Mouse (Mus musculus) induced T-regulatory cell, adult 2 months (primary cell): Measurements from ENCODE around the gene Sncg.
"Not testable (repeated sequence)": the region's sequence is repeated elsewhere in the genome, so short reads cannot be mapped to it uniquely, and the experiment has no call there.

Experiments
- DNase-seq: peaks from one replicate; pipeline ENCODE4 v3.0.0-alpha.2; 2012; ENCODE audit warnings: low read depth

Sncg gene

GRCm38 (mm10) chr14:34374577-34374976, at the start of gene Sncg:
Gene Sncg, minus strand, starts transcription at chr14:34374789.
- DNase-seq: no peak

GRCm38 (mm10) chr14:34421078-34421477, 46.5 kb upstream of the Sncg start:
- DNase-seq: no peak

- DNase-seq: no peak
These were observed 42.9 kb upstream of the Sncg start for GRCm38 (mm10) chr14:34417501-34417900.

DNA sequence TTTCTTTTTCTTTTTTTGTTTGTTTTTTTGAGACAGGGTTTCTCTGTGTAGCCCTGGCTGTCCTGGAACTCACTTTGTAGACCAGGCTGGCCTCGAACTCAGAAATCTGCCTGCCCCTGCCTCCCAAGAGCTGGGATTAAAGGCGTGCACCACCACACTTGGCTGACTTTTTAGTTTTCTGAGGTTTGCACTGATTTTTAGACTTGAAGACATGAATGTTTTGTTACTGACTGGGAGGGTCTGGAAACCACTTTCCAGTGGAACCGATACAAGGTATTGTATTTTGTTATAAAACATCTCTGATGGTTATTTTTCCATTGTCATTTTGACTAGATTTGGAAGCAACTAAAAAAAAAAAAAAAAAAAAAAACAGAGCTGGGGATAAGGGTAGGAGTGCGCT, 42.4 kb upstream of the Sncg start:
- not testable (repeated sequence) for DNase-seq

DNA sequence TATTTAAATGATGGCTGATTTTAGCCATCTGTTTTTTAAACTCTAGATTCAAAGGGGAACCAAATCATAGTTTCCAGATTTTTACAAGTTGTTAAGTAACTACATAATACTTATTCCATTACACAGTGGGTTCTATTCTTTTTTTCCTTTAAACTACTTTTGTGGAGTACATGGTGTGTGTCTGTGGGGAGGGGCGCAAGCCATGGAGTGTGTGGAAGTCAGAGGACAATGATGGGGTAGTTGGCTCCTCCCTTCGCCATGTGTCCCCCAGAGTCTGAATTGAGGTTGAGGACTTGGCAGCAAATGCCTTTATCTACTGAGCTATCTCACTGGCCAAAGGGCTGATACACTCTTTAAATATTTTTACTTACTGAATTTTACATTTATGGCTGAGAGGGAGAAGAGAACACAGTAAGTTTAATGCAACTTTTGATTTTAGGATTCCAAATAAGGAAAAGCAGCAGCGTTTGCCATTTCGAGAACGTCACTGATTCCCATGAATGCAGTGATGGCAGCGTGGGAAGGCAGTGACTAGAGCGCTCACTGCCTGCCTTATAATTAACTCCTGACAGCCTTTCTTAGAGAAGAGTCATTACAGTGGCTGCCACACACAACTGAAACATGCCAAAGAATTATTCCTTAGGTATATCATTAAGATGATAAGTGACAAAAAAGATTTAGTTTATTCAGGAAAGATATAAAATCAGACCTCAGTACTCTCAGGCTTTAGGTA, 37.7 kb upstream of the Sncg start:
- DNase-seq: no peak

GRCm38 (mm10) chr14:34410716-34411115, 36.1 kb upstream of the Sncg start:
- DNase-seq: no peak

- DNase-seq: no peak
These were observed 28.8 kb upstream of the Sncg start for GRCm38 (mm10) chr14:34403424-34403823.

GRCm38 (mm10) chr14:34402871-34403270, 28.3 kb upstream of the Sncg start:
- no peak for DNase-seq

- DNase-seq: peak; percentile 89
These were observed 26.5 kb upstream of the Sncg start for GRCm38 (mm10) chr14:34401135-34401534.

- DNase-seq: no peak
These were observed 25.4 kb upstream of the Sncg start for GRCm38 (mm10) chr14:34400021-34400420.

- DNase-seq: no peak
These were observed 24.7 kb upstream of the Sncg start for GRCm38 (mm10) chr14:34399301-34399700.

GRCm38 (mm10) chr14:34398901-34399300, 24.3 kb upstream of the Sncg start:
- DNase-seq: no peak

DNA sequence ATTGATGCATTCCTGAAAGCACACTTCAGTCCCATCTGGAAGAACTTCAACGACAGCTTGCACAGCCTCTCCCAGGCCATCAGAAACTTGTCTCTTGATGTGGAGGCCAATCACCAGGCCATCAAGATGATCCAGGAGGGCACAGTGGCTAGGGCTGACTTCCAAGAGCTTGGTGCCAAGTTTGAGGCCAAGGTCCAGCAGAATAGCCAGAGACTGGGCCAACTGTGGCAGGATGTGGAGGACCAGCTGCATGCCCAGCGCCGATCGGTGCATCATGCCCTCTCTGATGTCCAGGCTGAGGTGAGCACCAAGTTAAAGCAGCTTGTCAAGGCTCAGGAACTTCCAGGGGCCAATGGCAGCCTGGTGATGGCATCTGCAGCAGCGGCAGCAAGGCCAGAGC, 23.3 kb upstream of the Sncg start:
- DNase-seq: no peak

DNA sequence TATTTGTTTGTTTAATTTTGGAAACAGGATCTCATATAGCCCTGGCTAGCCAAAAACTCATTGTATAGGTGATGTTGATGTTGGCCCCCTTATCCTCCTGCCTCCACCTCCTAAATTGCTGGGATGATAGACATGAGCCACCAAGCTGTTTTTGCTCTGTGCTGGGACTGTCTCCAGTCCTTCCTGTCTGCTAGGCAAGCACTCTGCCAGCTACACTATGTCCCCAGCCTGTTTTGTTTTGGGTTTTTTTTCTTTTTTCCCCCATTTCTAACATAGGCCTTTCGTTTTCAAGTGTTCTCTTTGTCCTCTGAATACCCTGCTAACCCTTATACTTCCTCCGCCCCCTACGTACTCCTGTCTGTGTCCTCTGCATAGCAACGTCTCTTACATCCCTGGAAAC, 18.7 kb upstream of the Sncg start:
- no peak for DNase-seq

GRCm38 (mm10) chr14:34382921-34383704, 8.5 kb upstream of the Sncg start:
- no peak for DNase-seq

GRCm38 (mm10) chr14:34378560-34379331, 4.2 kb upstream of the Sncg start:
- no peak for DNase-seq

GRCm38 (mm10) chr14:34377121-34377520, 2.5 kb upstream of the Sncg start:
- no peak for DNase-seq

DNA sequence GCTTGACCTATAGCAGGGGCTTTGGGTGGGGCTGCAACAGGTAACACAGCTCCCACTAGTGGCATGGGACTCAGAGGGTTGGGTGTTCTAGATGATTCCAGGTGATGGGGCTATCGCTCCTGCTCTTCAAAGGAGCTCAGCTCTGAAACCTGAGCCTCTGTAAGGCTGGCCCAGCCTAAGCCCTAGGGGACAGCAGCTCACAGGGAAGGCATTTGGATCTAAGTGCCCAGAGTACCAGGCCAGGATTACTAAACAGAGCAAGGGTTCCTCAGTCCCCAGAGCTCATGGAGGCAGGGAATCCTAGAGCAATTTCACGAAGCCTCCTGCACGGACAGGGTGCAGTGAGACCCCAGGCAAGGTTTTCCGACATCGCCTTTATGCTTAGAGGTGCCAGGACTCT, 1.4 kb upstream of the Sncg start:
- no peak for DNase-seq

- no peak for DNase-seq
These were observed 871 bp upstream of the Sncg start, which contains the start of gene Mmrn2 for GRCm38 (mm10) chr14:34375415-34375904. Gene Mmrn2, plus strand, starts transcription at chr14:34375465.

DNA sequence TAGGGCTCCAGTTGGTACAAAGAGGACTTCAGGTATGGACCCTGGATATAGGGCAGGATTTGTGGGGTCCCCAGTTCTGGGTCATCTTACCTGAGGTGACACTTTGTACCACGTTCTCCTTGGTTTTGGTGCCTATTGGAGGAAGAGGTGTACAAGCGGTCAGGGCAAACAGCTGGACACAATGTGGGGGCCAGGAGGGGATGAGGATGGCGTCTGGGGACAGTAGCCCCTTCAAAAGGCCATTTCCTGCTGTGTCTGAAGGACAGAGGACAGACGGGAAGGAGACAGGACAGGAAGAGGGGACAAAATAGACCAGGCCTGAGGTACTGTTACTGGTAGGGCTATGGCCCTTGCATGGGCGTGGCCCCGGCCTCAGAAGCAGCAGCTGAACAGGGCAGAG, 1.0 kb downstream of the Sncg start:
- no peak for DNase-seq

DNA sequence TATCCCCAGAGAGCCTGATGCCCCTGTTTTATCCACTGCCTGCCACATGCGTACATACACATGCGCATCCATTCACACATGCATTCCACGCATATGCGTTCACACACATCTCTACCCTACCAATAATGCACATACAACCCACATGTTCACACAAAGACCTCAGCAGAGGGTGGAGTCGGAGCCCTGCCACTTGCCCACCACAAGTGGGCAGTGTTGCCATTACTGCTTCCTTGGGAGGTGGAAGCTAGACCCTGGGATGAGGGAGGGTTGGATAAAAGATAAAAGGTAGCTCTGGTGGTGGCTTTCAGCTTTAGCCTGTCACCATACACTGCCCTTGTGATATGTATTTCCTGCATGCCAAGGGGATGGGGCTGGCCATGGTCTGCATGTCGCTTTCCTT, 1.9 kb downstream of the Sncg start:
- DNase-seq: no peak

- DNase-seq: no peak
These were observed 2.8 kb downstream of the Sncg start for GRCm38 (mm10) chr14:34371763-34372162.

DNA sequence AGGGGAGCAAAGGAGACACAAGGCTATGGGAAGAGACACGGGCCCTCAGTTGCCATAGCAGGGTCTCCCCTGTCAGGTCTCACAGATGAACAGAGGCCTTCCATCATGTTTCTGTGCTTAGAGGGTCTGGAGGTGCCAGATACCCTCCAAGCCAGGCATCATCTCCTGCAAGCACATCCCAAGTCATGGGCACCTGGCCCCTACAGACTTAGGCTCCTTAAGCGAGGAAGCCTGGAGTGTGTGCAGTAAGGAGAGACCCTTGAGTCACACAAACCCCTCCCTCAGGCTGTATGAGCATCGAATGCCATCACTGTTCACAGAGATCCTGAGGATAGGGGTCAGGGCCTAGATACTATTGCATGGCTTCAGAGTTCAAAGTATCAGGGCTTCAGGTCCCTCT, 3.7 kb downstream of the Sncg start:
- DNase-seq: no peak
